Mouse (Mus musculus) mouse trophoblast stem cell (cell line): ENCODE results near the gene Gdf3.

Experiments
- in situ Hi-C, 2 experiments: fragments of 300-500 bp; cut with MseI, MboI; formaldehyde crosslinking; loops; 2 replicates in 1 of 2; 3 replicates in 1 of 2; pipeline ENCODE4 v1.15.1; 2025

Gdf3 gene

GRCm38 (mm10) chr6:122569113-122569512, 40.8 kb downstream of the Gdf3 start:
- in situ Hi-C loops, result loop anchor here in 1 of 2 experiments (10.0 kb wide), 1 partner anchor 74 kb away; the partner anchor contains the start of gene Rimklb

GRCm38 (mm10) chr6:122565070-122565784, 44.7 kb downstream of the Gdf3 start:
- in situ Hi-C loops, result loop anchor here in 1 of 2 experiments (10.0 kb wide), 1 partner anchor 70 kb away; the partner anchor contains the start of gene Rimklb

GRCm38 (mm10) chr6:122562463-122562862, 47.4 kb downstream of the Gdf3 start:
- in situ Hi-C loops, result loop anchor here in 1 of 2 experiments (10.0 kb wide), 1 partner anchor 68 kb away; the partner anchor contains the start of gene Rimklb

GRCm38 (mm10) chr6:122561005-122561404, 48.9 kb downstream of the Gdf3 start:
- in situ Hi-C loops, result loop anchor here in 1 of 2 experiments (10.0 kb wide), 1 partner anchor 66 kb away; the partner anchor contains the start of gene Rimklb

- in situ Hi-C loops, result loop anchor here in 1 of 2 experiments (10.0 kb wide), 1 partner anchor 66 kb away; the partner anchor contains the start of gene Rimklb
Observed at GRCm38 (mm10) chr6:122560427-122560826, 49.5 kb downstream of the Gdf3 start.

GRCm38 (mm10) chr6:122556959-122557561, 52.8 kb downstream of the Gdf3 start:
- in situ Hi-C loops, result no loop called here
